ENCODE assay signal across 8 mouse cellular contexts in the genomic region with DNA sequence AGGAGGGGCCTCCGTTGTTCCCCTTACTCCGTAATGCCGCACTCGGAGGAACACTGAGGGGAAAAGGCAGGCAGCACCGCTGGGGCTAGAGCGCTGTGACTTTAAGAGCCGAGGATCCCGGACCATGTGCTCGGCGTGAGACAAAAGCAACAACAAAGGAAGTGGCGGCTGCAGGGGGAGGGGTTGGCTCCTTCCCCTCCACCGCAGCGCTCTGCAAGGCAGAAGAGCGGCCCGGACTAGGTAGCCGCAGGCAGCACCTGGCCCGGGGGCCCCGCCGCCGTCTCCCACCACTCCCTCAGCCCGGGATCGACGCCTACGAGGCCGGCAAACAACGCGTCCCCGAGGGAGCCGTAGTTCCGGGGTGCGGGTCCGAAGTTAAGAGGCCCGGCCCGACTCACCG. TPM values are rescaled to one million over a fixed set of nuclear protein-coding genes. Genes with fewer than 3 reads are reported as not detected.
DNase-seq lines count a peak whose midpoint lies in the region; ATAC-seq and TF ChIP-seq lines count a peak whose summit lies in the region.

No protein-coding gene starts in this region.

- DNase-seq in adrenal gland, postnatal 25 days: peak; percentile 76
- peak; percentile 86 for DNase-seq in forebrain, embryonic 10.5 days (ENCODE audit: extremely low spot score, low spot score)
- DNase-seq in kidney, postnatal 14 days: peak; percentile 89
- DNase-seq in neural tube, embryonic 11.5 days (ENCODE audit: low spot score): peak; percentile 87
- peak; percentile 84 for DNase-seq in stomach, postnatal 0 days (ENCODE audit: low spot score)

- H3K79me2 ChIP-seq in C2C12 (ENCODE audit: control insufficient read depth, insufficient read depth): peaks cover 83% of the 10 kb centered on the region

- H3ac ChIP-seq in C2C12 (ENCODE audit: control insufficient read depth, insufficient read length, low read depth): peak overlapping the region; percentile 83

- peaks cover 65% of the 10 kb centered on the region for H3K79me3 ChIP-seq in C2C12 (ENCODE audit: low read depth)

- no peaks in the 10 kb centered on the region for H3K9me3 ChIP-seq in forebrain, embryonic 10.5 days
- H3K9me3 ChIP-seq in heart, embryonic 15.5 days (replicated peaks): no peaks in the 10 kb centered on the region
- H3K9me3 ChIP-seq in liver, embryonic 16.5 days (replicated peaks; ENCODE audit: control insufficient read depth, low read length): no peaks in the 10 kb centered on the region
- no peaks in the 10 kb centered on the region for H3K9me3 ChIP-seq in neural tube, embryonic 11.5 days (ENCODE audit: control insufficient read depth, low read length)
- no peaks in the 10 kb centered on the region for H3K9me3 ChIP-seq in stomach, postnatal 0 days (ENCODE audit: control insufficient read depth, low read length)

- peak overlapping the region; percentile 94 for H3K9ac ChIP-seq in heart, embryonic 15.5 days
- peak overlapping the region; percentile 95 for H3K9ac ChIP-seq in liver, embryonic 16.5 days (ENCODE audit: low read depth, low read length)
- H3K9ac ChIP-seq in neural tube, embryonic 11.5 days (ENCODE audit: low read length): peak overlapping the region; percentile 99
- H3K9ac ChIP-seq in stomach, postnatal 0 days (ENCODE audit: low read length): peak overlapping the region; percentile 96

- peak overlapping the region; percentile 100 for H3K27ac ChIP-seq in forebrain, embryonic 10.5 days
- peak overlapping the region; percentile 98 for H3K27ac ChIP-seq in heart, embryonic 15.5 days
- peak overlapping the region; percentile 94 for H3K27ac ChIP-seq in liver, embryonic 16.5 days (ENCODE audit: low read length)
- H3K27ac ChIP-seq in neural tube, embryonic 11.5 days (ENCODE audit: low read depth, low read length): peak overlapping the region; percentile 98
- H3K27ac ChIP-seq in stomach, postnatal 0 days (replicated peaks): peak overlapping the region; percentile 99

- H3K27me3 ChIP-seq in C2C12 (ENCODE audit: control insufficient read depth, insufficient read depth, insufficient read length): no peaks in the 10 kb centered on the region
- H3K27me3 ChIP-seq in forebrain, embryonic 10.5 days (ENCODE audit: poor library complexity, severe bottlenecking): no peaks in the 10 kb centered on the region
- no peaks in the 10 kb centered on the region for H3K27me3 ChIP-seq in heart, embryonic 15.5 days
- no peaks in the 10 kb centered on the region for H3K27me3 ChIP-seq in liver, embryonic 16.5 days (ENCODE audit: control insufficient read depth, insufficient read depth, low read depth, low read length)
- no peaks in the 10 kb centered on the region for H3K27me3 ChIP-seq in neural tube, embryonic 11.5 days (ENCODE audit: control insufficient read depth, insufficient read depth, low read length)
- no peaks in the 10 kb centered on the region for H3K27me3 ChIP-seq in stomach, postnatal 0 days (ENCODE audit: control insufficient read depth, insufficient read depth, low read length)

- peak; percentile 63 for ATAC-seq in heart, embryonic 15.5 days (replicated peaks; ENCODE audit: insufficient number of reproducible peaks, insufficient read depth, low FRiP score, low read depth)
- ATAC-seq in liver, embryonic 16.5 days (ENCODE audit: low read depth): peak; percentile 25
- peak; percentile 67 for ATAC-seq in neural tube, embryonic 11.5 days (ENCODE audit: insufficient read depth, low FRiP score, low TSS enrichment)
- peak; percentile 65 for ATAC-seq in stomach, postnatal 0 days (ENCODE audit: low FRiP score, low TSS enrichment)

- TF ChIP-seq EP300 in stomach, postnatal 0 days (optimal IDR thresholded peaks at IDR 0.05): no peak

- peak overlapping the region; percentile 83 for H3K4me3 ChIP-seq in C2C12 (ENCODE audit: insufficient read depth, poor library complexity, severe bottlenecking)
- H3K4me3 ChIP-seq in forebrain, embryonic 10.5 days: peak overlapping the region; percentile 93
- peak overlapping the region; percentile 91 for H3K4me3 ChIP-seq in heart, embryonic 15.5 days
- H3K4me3 ChIP-seq in liver, embryonic 16.5 days (ENCODE audit: low read depth, low read length): peak overlapping the region; percentile 77
- H3K4me3 ChIP-seq in neural tube, embryonic 11.5 days (ENCODE audit: low read depth, low read length): peak overlapping the region; percentile 94
- peak overlapping the region; percentile 98 for H3K4me3 ChIP-seq in stomach, postnatal 0 days (ENCODE audit: low read depth, low read length)

- peak overlapping the region; percentile 75 for H3K4me2 ChIP-seq in heart, embryonic 15.5 days
- H3K4me2 ChIP-seq in liver, embryonic 16.5 days (ENCODE audit: low read depth, low read length): peak overlapping the region; percentile 94
- peak overlapping the region; percentile 75 for H3K4me2 ChIP-seq in neural tube, embryonic 11.5 days (ENCODE audit: low read depth)
- H3K4me2 ChIP-seq in stomach, postnatal 0 days (replicated peaks; ENCODE audit: low read depth): peak overlapping the region; percentile 88

- no peak for TF ChIP-seq CTCF in C2C12 (IDR thresholded peaks at IDR 0.05; ENCODE audit: control insufficient read depth, insufficient read depth, insufficient read length)
- TF ChIP-seq CTCF in stomach, postnatal 0 days (IDR thresholded peaks at IDR 0.05; ENCODE audit: low read depth): no peak

- peaks cover 15% of the 10 kb centered on the region for H3K36me3 ChIP-seq in C2C12 (ENCODE audit: control insufficient read depth, insufficient read depth)
- H3K36me3 ChIP-seq in forebrain, embryonic 10.5 days (replicated peaks): peaks cover 44% of the 10 kb centered on the region
- peaks cover 21% of the 10 kb centered on the region for H3K36me3 ChIP-seq in heart, embryonic 15.5 days
- H3K36me3 ChIP-seq in liver, embryonic 16.5 days (ENCODE audit: control insufficient read depth, insufficient read depth): peaks cover 17% of the 10 kb centered on the region
- peaks cover 18% of the 10 kb centered on the region for H3K36me3 ChIP-seq in neural tube, embryonic 11.5 days (ENCODE audit: control insufficient read depth, insufficient read depth, low read length)
- peaks cover 18% of the 10 kb centered on the region for H3K36me3 ChIP-seq in stomach, postnatal 0 days (ENCODE audit: control insufficient read depth, insufficient read depth, low read length)

- under 1% methylated on average over 35 of the region's 35 CpGs for WGBS in forebrain, embryonic 10.5 days
- 0% methylated on average over 35 of the region's 35 CpGs for WGBS in heart, embryonic 15.5 days
- WGBS in liver, embryonic 16.5 days (ENCODE audit: insufficient replicate concordance): 0% methylated on average over 31 of the region's 35 CpGs
- WGBS in neural tube, embryonic 11.5 days: under 1% methylated on average over 34 of the region's 35 CpGs
- WGBS in stomach, postnatal 0 days: 1% methylated on average over 28 of the region's 35 CpGs

- peaks cover 48% of the 10 kb centered on the region for H3K4me1 ChIP-seq in forebrain, embryonic 10.5 days
- peaks cover 54% of the 10 kb centered on the region for H3K4me1 ChIP-seq in heart, embryonic 15.5 days (replicated peaks)
- peaks cover 57% of the 10 kb centered on the region for H3K4me1 ChIP-seq in liver, embryonic 16.5 days (ENCODE audit: control insufficient read depth, low read depth, low read length)
- H3K4me1 ChIP-seq in neural tube, embryonic 11.5 days (ENCODE audit: control insufficient read depth, insufficient read depth, low read length): peaks cover 18% of the 10 kb centered on the region
- H3K4me1 ChIP-seq in stomach, postnatal 0 days (replicated peaks; ENCODE audit: control insufficient read depth, insufficient read depth): peaks cover 10% of the 10 kb centered on the region; the same call in 1 of the 2 replicates

TF ChIP-seq in C2C12, 6 proteins besides CTCF, POLR2A, EP300 and RAD21:
- TF ChIP-seq MAX (IDR thresholded peaks at IDR 0.05) (peak; percentile 97), USF1 (IDR thresholded peaks at IDR 0.05; ENCODE audit: low read depth) (no peak)
TF ChIP-seq in C2C12: peak in this region for 1.

RNA-seq across cellular contexts. Expression of gene Rnf44, which starts 6.6 kb away (rescaled TPM):
- polyA plus RNA-seq in C2C12 (2012; fragmentation: generic; extraction: Trizol): 30.0 TPM
- 109 and 134 TPM in 2 replicates for total RNA-seq in adrenal gland, postnatal 25 days (2021)
- 88.6 and 106 TPM in 2 replicates for polyA plus RNA-seq in forebrain, embryonic 10.5 days (2016; fragmentation: Nextera tagmentation; extraction: Ambion mirVana)
- polyA plus RNA-seq in heart, embryonic 15.5 days (2015; fragmentation: Nextera tagmentation; extraction: Ambion mirVana): 48.8 and 52.9 TPM in 2 replicates
- polyA plus RNA-seq in liver, embryonic 16.5 days (2015; fragmentation: Nextera tagmentation; extraction: Ambion mirVana): 24.6 and 27.8 TPM in 2 replicates
- polyA plus RNA-seq in neural tube, embryonic 11.5 days (2014; fragmentation: Nextera tagmentation; extraction: Ambion mirVana): 126 and 130 TPM in 2 replicates
- polyA plus RNA-seq in stomach, postnatal 0 days (2015; fragmentation: Nextera tagmentation; extraction: Ambion mirVana): 44.6 and 49.6 TPM in 2 replicates

RNA-seq across cellular contexts. Expression of gene Cdhr2, which starts 14.2 kb away (rescaled TPM):
- polyA plus RNA-seq in C2C12 (2012; fragmentation: generic; extraction: Trizol): 0.01 TPM
- not detected in 2 replicates for total RNA-seq in adrenal gland, postnatal 25 days (2021)
- polyA plus RNA-seq in forebrain, embryonic 10.5 days (2016; fragmentation: Nextera tagmentation; extraction: Ambion mirVana): 0.04 TPM in 1 of 2 replicates, not detected in the other
- polyA plus RNA-seq in heart, embryonic 15.5 days (2015; fragmentation: Nextera tagmentation; extraction: Ambion mirVana): 0.04 and 0.06 TPM in 2 replicates
- 23.4 and 26.1 TPM in 2 replicates for polyA plus RNA-seq in liver, embryonic 16.5 days (2015; fragmentation: Nextera tagmentation; extraction: Ambion mirVana)
- 0.07 and 0.15 TPM in 2 replicates for polyA plus RNA-seq in neural tube, embryonic 11.5 days (2014; fragmentation: Nextera tagmentation; extraction: Ambion mirVana)
- 1.8 and 3.1 TPM in 2 replicates for polyA plus RNA-seq in stomach, postnatal 0 days (2015; fragmentation: Nextera tagmentation; extraction: Ambion mirVana)

Comparison
In these comparisons a context has a peak if more than half of its experiments do, and no peak if none do; other contexts are left out.
1. Peak in every context shown above with its lines: DNase-seq, ATAC-seq, H3K4me3 ChIP-seq and H3K27ac ChIP-seq.